Mouse (Mus musculus): Measurements from ENCODE around the gene Dpep2nb.
"Not testable (repeated sequence)": the region's sequence is repeated elsewhere in the genome, so short reads cannot be mapped to it uniquely, and the experiment has no call there.

Dpep2nb gene

DNA sequence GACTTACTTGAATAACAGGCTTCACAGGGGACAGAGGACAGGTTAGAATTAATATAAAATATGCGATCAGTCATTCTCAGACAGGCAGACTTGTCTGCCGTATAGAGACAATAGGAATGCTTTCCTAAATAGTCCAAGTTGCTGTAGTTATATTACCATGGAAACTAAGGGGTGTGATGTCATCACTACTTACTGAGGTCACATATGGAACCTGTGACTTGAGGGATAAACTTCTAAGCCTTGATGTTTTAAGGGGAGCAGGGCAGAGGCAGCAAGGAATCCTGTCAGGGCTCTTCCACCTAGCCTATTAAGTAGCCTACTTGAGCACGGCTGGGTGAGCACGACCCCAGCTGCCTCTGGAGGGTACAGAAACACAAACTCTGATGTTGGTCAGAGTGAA lies at the start of gene Dpep2nb:
Dpep2nb (minus strand) TSS at position 101 of the 400 bp plus-strand sequence.
- DNase-seq (ENCODE audit: extremely low read depth, low read depth): no peak

DNA sequence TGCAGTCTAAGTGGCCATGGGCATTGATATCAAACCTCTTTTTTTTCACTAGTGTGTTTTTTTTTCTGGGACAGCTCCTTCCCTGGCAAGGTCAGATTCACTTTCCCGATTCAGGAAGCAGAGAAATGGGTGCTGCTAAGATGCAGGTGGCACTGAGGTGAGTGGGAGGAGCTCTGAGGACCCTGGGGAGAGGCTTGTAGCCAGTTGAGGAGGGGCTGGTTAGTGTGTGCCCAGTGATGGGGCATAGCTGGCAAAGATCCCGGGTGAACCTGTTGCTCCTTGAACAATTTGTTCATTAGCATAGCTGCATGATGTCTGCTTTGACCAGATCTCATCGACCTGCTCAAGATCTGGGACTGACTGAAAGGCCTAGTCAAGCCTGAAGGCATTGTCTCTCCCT lies 49.3 kb upstream of the Dpep2nb start:
- no peak for DNase-seq (ENCODE audit: extremely low read depth, low read depth)

DNA sequence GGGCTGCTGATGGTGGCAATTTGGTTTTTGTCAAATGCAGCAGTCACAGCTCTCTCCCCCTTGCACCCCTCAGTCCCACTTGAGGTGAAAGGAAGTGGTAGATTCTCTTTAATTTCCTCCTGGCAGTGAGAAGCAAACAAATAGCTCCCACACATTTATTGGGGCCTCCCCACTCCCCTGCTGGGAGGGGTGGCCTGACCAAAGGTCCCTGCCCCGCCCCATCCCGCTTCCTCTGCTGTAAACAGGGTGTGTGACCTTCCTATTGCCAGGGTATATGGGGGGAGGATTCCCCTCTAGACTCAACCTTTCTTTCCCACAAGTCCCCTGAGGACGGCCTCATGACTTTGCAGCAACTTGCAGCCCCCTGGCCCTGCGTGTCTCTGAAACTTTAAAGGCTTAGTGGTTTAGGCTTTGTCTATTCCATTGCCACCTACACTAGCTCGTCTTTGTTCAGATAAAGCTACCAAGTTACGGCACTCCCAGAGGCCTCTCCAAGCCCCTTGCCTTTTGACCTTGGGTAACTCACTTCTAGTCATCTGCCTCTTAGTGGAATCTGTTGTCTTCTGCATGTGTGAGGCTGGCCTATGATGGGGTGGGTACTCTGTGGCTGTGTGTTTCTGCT lies 48.5 kb upstream of the Dpep2nb start:
- DNase-seq (ENCODE audit: extremely low read depth, low read depth): no peak

DNA sequence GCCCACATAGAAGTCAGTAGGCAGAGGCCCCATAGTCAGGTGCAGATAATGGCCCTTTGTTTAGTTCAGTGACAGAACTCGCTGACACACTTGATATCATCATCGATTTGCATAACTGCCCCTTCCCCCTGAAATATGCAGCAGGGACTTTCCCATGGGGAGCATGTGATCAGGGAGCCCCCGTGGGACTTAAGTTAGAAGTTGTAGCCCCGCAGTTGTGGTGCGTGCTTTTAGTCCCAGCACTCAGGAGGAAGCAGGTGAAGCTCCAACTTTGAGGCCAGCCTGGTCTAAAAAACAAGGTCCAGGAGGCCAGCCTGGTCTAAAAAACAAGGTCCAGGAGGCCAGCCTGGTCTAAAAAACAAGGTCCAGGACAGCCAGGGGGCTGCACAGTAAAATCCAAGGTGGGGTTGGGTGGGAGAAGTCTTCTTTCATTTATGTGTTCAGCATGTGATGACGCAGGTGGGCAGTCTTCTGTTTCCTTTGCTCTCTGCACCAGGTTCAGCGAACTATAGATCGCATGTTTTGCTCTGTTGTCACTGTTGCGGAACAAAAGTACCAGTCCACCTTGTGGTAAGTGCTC lies 46.8 kb upstream of the Dpep2nb start:
- DNase-seq (ENCODE audit: extremely low read depth, low read depth): no peak

DNA sequence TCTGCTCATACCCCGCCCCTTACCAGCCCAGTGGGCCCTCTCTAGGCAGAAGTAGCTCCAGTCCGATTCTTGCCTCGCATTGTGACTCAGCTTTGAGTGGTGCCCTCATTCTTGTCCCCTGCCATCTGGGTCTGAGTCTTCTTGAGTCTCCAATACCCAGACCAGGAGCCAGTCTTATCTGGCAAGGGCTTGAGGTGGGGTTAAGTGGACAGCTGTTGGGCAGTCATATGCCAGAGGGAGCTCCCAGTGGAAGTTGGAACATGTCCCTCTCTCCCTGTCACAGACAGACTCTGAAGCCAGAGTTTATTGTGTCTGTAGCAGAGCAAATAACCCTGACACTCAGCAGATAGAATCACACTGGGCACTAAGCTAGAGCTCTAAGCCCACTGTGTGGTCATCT lies 45.3 kb upstream of the Dpep2nb start:
- DNase-seq (ENCODE audit: extremely low read depth, low read depth): no peak

DNA sequence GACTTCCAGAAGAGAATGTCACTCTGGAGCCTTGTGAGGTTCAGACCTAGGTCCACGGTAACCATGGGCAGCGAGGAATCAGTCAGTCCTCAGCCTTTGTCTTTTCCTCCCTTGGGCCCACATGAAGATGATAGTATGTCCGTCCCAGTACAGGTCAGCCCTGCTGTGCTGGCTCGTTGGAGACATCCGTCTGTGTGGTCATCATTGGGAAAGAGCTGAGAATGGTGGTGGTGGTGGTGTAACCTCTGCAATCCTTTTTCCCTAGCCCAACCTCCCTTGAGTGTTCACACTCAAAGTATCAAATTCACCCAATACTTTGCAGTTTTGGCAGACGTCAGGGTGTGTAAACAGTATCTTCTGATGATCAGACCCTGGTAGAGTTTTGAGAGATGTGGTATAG lies 44.1 kb upstream of the Dpep2nb start:
- DNase-seq (ENCODE audit: extremely low read depth, low read depth): no peak

DNA sequence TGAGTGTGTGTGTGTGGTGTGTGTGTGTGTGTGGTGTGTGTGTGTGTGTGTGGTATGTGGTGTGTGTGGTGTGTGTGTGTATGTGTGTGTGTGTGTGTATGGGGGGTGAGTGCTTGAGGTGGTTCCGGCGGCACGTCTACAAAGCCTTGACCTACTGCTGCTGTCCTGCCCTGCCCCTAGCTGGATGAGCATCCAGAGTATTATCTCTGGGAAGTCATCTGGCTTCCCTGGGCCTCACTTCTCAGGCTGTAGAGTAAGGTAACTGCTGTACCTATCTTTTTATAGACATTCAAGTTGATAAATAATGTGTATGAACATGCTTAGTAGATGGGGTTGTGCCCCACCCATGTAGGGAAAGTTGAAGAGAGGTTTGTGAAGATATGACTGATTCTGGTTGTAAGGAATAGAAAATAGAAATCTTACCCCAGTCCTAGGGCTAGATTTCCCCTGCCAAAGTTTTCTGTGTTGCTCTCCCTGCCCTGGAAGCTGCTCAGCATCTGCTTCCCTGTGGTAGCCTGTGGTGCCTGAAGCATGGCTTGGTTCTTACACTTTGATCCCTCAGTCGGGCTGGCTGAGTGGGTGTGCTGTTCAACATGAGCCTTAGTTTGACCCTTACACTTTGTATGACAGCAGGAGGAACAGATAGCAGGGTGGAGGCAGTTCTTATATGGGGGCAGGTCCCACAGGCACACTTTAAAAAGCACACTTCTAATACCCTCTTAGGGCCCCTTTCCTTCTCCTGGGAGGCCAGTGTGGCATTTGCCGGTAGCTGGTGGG lies 42.3 kb upstream of the Dpep2nb start:
- DNase-seq (ENCODE audit: extremely low read depth, low read depth): no peak

DNA sequence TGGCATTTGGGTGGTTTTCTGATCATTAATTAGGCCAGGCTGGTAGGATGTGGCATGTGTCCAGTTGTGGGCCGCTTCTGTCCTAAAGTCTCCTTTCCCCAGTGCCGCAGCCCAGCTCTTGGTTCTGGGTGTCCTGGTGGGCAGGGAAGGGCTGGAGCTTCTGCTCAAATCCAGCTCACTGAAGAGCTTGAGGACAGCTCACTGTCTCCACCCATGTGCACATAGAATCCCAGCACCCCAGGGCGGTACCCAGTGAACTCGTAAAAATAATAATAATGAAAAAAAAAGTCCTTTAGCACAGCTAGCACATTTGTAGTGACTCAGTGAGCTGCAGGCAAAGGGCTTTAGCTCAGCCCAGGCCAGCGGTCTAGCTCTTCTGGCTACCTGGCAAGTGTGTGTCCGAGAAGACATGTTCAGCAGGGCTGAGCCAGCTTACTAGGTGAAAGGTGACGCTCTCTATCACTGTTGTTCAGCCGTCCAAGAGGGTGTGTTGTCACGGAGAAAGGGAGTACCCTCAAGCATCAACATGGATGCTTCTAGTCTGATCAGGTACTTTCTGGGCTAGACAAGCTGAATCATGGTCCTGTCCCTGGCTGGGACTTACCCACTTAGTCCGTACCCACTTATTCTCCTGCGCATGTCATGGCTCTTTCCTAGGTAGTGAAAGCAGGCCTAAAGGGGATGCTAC lies 41.2 kb upstream of the Dpep2nb start:
- no peak for DNase-seq (ENCODE audit: extremely low read depth, low read depth)

DNA sequence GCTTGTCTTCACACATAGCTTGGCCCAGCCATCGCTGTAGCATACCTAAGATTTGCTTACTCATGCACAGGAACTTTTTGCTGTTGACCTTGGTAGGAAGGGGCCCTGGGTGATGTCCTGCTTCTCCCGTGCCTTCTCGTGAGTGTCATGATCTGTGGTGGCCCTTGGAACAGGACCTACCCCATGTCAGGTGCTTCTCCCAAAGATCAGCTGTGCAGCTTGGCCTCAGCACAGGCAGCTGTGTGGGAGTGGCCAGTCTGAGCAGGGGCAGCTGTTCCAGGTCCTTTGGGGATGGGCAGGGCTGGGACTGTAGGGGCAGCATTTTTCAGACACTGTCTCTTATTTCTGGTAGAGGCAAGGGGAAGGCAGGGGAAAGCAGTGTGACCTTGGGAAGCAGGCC lies 38.4 kb upstream of the Dpep2nb start:
- no peak for DNase-seq (ENCODE audit: extremely low read depth, low read depth)

DNA sequence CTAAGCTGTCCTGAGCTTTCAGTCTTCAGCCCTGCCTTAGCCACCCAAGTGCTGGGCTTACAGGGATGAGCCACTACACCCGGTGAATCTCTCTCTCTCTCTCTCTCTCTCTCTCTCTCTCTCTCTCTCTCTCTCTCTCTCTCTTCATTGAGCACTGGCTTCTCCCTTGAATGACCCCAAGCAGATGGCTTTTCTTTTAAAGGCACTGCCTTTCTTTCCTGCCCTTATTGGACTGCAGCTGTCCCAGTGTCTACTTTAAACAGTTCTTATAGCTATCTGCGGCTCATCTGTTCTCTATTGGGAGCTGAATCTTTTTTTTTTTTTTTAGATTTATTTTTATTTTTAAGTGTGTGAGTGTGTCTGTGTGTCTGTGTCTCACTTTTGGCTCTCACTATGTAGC lies 37.3 kb upstream of the Dpep2nb start:
- DNase-seq (ENCODE audit: extremely low read depth, low read depth): no peak

DNA sequence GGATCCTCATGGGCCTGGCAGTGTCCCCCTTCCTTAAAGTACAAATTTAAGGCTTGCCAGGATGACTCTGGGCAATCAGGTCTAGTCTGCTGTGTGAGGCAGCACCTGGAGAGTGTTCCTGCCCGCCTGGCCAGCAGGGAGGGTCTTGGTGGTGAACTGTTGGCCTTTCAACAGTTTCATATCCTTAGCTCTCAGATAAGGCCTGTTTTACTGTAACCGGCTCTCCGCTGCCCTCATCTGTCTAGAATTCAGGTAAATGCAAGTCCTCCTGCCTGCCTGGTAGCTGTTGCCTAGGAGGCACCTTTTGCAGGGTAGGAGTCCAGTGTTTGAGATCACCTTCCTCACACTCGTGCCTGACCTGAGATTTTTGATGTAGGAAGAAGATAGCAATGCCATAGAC lies 34.4 kb upstream of the Dpep2nb start:
- no peak for DNase-seq (ENCODE audit: extremely low read depth, low read depth)

DNA sequence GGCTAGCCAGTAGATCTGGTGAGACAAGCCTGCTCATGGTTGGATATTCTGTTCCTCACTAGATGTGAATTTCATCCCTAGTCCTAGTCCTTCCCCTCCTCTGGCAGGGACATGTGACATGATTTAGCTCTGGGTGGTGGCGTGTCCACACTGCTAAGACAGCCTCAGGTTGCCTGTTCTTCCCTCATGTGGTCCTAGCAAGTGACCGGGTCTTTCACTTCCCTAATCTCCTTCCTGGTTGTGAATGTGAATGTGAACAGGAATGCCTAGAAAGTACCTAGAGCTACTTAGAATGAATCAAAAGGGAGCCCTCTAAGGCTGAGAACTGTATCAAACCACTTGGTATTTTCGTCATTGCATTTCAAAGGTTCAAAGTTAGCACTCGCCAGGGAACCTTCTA lies 33.8 kb upstream of the Dpep2nb start:
- no peak for DNase-seq (ENCODE audit: extremely low read depth, low read depth)

DNA sequence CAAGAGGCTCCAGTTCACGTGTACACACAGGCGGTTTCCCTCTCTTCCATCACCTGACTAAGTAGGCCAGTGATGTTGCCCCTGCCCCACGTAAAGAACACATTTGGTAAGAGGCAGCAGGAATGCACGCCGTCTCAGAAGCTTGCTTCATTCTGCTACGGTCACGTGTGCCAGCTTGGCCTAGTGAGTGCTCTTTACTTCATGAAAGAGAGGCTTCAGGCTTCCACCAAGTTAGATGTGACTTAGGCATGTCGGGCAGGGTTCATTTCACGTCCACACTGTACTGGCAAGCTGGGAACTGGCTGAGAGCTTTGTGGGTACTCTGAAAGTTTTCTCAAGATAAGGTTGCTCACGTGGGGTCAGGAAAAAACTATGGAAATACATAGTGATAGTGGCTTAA lies 32.9 kb upstream of the Dpep2nb start:
- no peak for DNase-seq (ENCODE audit: extremely low read depth, low read depth)

DNA sequence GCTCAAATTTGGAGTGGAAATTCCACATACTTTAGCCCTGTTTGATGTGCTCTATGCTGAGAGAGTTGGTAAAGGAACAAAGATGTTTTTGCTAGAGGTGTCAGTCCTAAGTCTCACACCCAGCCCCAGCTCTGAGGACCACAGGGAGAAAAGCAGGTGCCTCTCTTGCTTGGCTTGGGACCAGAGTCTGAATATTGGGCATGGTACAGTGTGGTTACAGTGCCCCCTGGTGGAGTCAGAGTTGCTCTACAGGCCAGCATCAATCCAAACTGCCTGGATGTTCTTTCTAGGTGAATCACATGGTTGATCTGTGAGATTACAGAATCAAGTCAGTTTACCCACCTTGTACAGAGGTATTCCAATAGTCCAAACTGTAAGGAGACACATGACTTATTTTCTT lies 16.7 kb upstream of the Dpep2nb start:
- no peak for DNase-seq (ENCODE audit: extremely low read depth, low read depth)

DNA sequence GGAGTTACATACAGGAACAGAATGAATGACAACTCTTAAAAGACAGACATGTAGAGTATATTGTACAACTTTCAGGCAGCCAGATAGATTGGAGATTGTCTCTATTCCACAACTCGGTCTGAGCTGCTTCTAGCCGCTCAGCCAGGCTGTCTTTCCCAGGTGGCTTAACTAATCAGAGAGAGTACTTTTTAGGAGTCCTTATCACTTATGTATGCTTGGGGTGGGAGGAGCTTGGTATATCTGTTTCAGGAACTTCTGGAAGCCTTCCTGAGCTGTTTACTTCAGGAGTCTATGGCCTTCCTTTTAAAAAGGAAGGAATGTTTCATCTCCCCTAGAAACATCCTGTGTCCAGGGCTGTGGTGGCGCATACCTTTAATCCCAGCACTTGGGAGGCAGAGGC lies 12.3 kb upstream of the Dpep2nb start:
- DNase-seq (ENCODE audit: extremely low read depth, low read depth): no peak

DNA sequence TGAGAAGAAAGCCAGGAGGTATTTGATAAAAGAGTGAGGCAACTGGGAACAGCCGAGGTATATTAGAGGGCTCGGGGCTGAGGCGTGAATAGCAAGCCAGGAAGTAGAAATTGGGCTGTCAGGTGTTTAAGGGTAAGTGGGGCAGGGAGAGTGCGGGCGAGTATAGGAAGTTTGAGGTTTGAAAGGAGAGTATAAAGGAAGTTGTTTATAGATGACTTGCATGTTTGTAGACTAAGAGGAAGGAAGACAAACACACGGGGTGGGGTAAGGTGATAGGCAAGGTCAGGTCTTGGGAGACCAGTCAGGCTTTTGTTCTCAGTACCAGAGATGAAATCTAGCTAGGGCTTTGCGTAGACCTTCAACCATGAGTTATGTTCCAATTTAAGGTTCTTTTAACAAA lies 11.4 kb upstream of the Dpep2nb start:
- DNase-seq (ENCODE audit: extremely low read depth, low read depth): peak; percentile 53

DNA sequence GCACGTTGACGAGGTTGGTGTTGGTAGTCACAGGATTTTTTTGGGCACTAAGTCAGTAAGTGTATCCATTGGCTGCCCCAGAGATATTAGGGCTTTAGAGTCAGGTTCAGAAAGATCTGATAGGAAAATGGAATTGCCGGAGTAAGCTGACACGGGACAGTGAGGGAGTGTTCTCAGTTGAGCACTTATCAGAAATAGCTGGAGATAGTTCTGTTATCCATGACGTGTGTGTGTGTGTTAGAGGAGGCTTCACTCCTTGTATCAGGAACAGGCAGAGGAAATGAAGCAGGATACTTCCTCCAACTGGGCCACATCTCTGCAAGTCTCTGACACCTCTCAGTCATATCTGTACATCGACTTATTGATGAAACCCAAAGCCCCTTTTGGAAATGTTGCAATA lies 10.5 kb upstream of the Dpep2nb start:
- DNase-seq (ENCODE audit: extremely low read depth, low read depth): no peak

DNA sequence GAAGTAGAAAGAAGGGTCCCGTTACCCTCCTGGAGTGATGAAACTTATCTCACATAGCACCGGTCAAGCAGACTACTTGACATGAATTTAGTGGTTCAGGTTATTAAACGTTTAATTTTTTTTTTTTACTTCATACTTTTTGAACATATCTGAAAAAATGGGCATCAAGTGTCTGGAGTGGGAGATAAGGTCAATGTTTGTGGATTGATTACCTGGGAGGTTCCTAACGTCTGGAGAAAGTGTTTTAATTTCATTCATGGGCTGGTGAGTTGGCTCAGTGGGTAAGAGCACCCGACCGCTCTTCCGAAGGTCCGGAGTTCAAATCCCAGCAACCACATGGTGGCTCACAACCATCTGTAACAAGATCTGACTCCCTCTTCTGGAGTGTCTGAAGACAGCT lies 6.4 kb upstream of the Dpep2nb start:
- not testable (repeated sequence) for DNase-seq (ENCODE audit: extremely low read depth, low read depth)

DNA sequence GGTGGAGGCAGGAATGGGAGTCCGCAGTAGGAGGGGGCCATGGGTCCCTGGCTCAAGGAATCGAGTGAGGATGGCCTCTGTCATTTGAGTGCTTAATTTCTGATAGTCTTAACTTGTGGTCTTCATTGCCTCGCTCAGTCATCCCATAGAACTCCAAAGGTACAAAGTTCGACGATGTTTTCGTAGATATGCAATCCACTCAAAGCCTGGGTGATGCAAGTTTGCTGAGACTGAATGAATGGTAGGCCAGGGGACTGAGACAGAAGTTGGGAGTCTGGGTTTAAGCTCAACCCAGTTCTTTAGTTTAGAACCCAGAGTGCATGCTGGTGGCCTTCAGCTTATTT lies 5.8 kb upstream of the Dpep2nb start, which contains the start of gene Ddx28:
Ddx28 (minus strand) TSS at position 240 of the 344 bp plus-strand sequence.
- DNase-seq (ENCODE audit: extremely low read depth, low read depth): no peak

DNA sequence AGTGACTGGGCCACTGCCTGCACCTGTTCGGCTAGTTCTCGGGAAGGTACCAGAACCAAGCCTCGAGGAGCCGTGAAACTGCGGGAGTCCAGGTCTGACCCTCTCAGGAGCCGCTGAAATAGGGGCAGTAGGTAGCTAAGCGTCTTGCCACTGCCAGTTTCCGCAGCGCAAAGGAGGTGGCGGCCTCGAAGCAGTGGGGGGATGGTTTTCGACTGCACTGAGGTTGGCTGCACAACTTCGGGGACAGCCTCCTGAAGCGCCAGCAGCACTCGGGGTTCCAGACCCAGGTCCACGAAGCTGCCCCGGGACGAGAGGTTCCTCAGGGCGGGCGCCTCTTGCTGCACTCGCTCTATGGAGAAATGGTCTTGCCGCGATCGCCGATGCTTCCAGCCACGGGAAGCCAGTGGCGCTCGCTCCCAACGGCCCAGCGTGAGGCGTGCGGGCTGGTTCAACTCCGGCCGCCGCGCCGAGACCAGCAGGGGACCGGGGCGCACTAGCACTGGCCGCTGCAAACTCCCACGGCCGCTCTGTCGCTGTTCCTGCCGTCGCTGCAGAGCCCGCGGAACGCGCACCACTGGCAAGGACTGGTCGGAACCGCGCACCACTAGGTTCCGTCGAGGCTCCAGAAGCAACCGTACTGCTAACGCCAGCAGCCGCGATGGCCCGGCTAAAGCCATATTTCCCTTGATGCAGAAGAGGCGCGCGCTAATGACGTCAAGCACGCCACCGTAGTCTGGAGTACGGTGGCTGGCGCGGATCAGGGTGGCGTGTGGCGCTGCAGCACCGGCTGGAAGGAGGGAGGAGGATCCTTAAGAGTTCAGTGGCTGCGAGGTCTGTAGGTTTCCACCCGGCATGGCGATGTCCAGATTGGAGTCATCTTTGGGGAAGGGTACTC lies 5.2 kb upstream of the Dpep2nb start:
- DNase-seq (ENCODE audit: extremely low read depth, low read depth): peak; percentile 80

DNA sequence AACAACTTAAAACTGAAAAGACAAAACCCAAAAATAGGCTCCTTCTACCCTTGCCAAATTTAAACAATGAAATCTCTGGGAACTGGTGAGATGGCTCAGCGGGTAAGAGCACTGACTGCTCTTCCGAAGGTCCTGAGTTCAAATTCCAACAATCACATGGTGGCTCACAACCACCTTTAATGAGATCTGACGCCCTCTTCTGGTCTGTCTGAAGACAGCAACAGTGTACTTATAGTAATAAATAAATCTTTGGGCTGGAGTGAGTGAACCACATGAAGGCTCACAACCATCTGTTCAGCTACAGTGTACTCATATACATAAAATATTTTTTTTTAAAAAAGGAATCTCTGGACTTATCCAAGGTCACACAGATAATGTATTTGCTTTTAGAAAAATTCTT lies 2.1 kb upstream of the Dpep2nb start:
- DNase-seq (ENCODE audit: extremely low read depth, low read depth): not testable (repeated sequence)
